Mouse (Mus musculus) bone marrow macrophage, adult 2 months (primary cell): Measurements from ENCODE around the gene Nt5m.

Source experiments
- CTCF ChIP-seq: IDR thresholded peaks from 2 replicates; pipeline ENCODE4 v1.5.1; 2012; ENCODE audit warnings: low read depth, mild to moderate bottlenecking, low read length, moderate library complexity
- POLR2A ChIP-seq: IDR thresholded peaks from 2 replicates; pipeline ENCODE4 v1.6.1; 2012; ENCODE audit warnings: mild to moderate bottlenecking, low read depth, low read length, borderline replicate concordance

DNA sequence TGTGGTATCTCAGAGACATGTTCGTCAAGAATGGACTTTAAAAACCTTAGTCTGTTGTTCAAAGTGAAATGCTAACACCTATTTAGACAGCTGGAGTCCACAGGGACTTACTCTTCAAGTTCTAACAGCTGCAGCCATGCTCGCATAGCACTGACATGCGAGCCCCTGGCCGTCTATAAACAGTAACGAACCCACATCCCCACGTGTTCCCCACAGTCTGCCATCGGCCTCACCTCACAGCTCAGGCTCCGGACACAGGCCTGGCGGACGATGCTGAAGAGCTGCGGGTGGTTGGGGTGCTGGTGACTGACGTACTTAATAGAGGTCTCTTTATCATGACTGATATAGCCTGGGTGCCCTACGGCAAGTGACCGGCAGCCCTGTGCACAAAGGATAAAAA lies 35.7 kb upstream of the Nt5m start:
- TF ChIP-seq POLR2A (no peak), CTCF (no peak)
